Mouse (Mus musculus) limb, embryonic 11.5 days (tissue): ENCODE data around the gene Gm14401. TPM values are rescaled to one million over a fixed set of nuclear protein-coding genes. Genes with fewer than 3 reads are reported as not detected.
"Not testable (repeated sequence)": the region's sequence is repeated elsewhere in the genome, so short reads cannot be mapped to it uniquely, and the experiment has no call there.

ENCODE experiments used
- ATAC-seq: fragments of 200-750 bp; cut with Nextera tagmentation; 2 replicates; pipeline ENCODE4 v1.8.0; 2017; ENCODE audit warnings: low read depth; ENCODE audit not compliant: insufficient number of reproducible peaks, low FRiP score, low TSS enrichment
- DNase-seq: peaks from one replicate; pipeline ENCODE4 v3.0.0-alpha.2; 2015; ENCODE audit warnings: low spot score
- H3K27ac ChIP-seq: fragments of 300-500 bp; sonication (generic); replicated peaks from 2 replicates; pipeline ENCODE4 v1.5.1; 2014; ENCODE audit warnings: low read depth, mild to moderate bottlenecking, low read length
- H3K27me3 ChIP-seq: fragments of 300-500 bp; sonication (generic); 2 replicates; pipeline ENCODE4 v1.6.1; 2014; ENCODE audit warnings: mild to moderate bottlenecking, low read length, mixed read lengths; ENCODE audit not compliant: control insufficient read depth, insufficient read depth
- H3K36me3 ChIP-seq: fragments of 300-500 bp; sonication (generic); 2 replicates; pipeline ENCODE4 v1.6.1; 2014; ENCODE audit warnings: mild to moderate bottlenecking, low read length, moderate library complexity, mixed read lengths; ENCODE audit not compliant: control insufficient read depth, insufficient read depth
- H3K4me1 ChIP-seq: fragments of 300-500 bp; sonication (generic); 2 replicates; pipeline ENCODE4 v1.6.1; 2014; ENCODE audit warnings: low read length, mixed read lengths; ENCODE audit not compliant: control insufficient read depth, insufficient read depth
- H3K4me2 ChIP-seq: fragments of 300-500 bp; sonication (generic); 2 replicates; pipeline ENCODE4 v1.6.1; 2014; ENCODE audit warnings: low read depth, mild to moderate bottlenecking, moderate library complexity; ENCODE audit not compliant: severe bottlenecking
- H3K4me3 ChIP-seq: fragments of 300-500 bp; sonication (generic); 2 replicates; pipeline ENCODE4 v1.5.1; 2014; ENCODE audit warnings: low read depth, low read length
- H3K9ac ChIP-seq: fragments of 300-500 bp; sonication (generic); 2 replicates; pipeline ENCODE4 v1.6.1; 2014; ENCODE audit warnings: mild to moderate bottlenecking, low read length
- H3K9me3 ChIP-seq: fragments of 300-500 bp; sonication (generic); 2 replicates; pipeline ENCODE4 v1.6.1; 2016; ENCODE audit warnings: low read length; ENCODE audit not compliant: control insufficient read depth
- WGBS: fragments of 180-500 bp; shearing (Covaris S2); extraction: QIAGEN DNeasy Blood & Tissue Kit; methylation state at CpG from one replicate; pipeline ENCODE4 v1.1.7; 2014; 5-methylcytosine and 5-hydroxymethylcytosine counted together
- polyA plus RNA-seq: library from polyadenylated mRNA; unstranded; fragments of >200 nt; fragmentation: Nextera tagmentation; extraction: Ambion mirVana; gene quantifications from 2 replicates; pipeline ENCODE4 v1.2.1, GENCODE M21; 2014

Gene Gm14401
- polyA plus RNA-seq: not detected in 2 replicates

DNA sequence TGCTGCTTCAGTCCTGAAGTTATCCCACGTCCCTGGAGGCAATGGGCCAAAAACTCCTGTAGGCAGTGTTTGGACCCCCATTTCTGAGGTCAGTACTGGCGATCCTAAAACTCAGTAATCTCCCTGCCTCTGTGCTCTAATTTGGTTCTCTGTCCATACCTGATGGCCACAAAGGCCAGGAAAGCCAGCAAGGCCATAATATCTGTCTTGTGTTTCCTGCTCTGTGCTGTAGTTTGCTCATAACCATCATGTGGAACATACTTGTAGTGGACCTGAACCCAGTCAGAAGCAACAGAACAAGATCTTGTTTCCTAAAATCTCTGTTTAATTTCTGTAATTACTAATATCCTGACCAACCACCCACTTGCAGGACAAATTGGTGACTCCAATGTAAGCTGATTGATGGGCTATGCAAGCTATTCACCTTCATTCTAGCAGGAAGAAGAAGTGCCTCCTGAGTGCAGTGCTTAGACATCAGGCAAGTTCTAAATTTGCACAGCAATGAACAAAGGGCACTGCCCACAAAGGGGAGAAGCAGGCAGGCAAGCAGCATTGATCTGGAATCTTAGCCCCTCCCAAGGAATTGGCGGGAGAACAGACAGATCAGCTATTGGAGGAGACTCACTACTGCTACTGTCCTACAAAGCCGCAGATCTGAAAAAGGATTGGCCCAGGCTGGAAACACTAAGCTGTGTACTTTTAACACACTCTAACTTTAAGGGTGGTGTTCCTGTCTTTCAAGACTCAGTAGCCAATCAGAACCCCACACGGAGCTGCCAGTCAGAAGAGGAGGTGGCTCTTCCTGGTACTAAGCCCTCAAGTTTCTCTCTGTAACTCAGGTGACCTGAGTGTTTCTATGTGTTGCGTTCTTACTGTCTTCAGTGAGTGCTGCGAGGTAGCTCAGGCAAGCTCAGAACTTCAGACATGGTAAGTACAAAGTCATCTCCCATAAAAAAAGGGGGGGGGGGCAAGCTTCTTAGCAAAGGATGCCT is at the start of gene Gm14401:
Gene Gm14401 (plus strand): TSS at position 889 of the 992 bp plus-strand sequence.
- not testable (repeated sequence) for H3K9me3 ChIP-seq, H3K4me2 ChIP-seq, H3K9ac ChIP-seq, H3K4me1 ChIP-seq, H3K27me3 ChIP-seq, H3K27ac ChIP-seq, ATAC-seq, H3K4me3 ChIP-seq, DNase-seq, H3K36me3 ChIP-seq
- 70% methylated on average over 7 of the region's 7 CpGs for WGBS

DNA sequence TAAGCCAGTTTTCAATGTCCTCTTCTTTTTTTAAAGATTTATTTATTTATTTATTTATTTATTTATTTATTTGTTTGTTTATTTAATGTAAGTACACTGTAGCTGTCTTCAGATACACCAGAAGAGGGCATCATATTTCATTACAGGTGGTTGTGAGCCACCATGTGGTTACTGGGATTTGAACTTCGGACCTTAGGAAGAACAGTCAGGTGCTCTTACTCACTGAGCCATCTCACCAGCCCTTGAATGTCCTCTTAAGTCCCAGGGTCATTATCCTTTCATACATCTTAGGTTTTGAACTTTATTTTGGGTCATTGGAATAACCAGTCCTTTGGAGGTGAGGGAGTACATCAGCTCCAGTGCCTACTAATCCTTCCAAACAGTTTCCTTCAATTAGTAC is 1.3 kb upstream of the Gm14401 start:
- H3K4me1 ChIP-seq, H3K27me3 ChIP-seq, H3K9me3 ChIP-seq, H3K9ac ChIP-seq, DNase-seq, H3K4me2 ChIP-seq, H3K27ac ChIP-seq, H3K4me3 ChIP-seq, ATAC-seq, H3K36me3 ChIP-seq: not testable (repeated sequence)
- WGBS: 86% methylated on average over 1 of the region's 1 CpGs

DNA sequence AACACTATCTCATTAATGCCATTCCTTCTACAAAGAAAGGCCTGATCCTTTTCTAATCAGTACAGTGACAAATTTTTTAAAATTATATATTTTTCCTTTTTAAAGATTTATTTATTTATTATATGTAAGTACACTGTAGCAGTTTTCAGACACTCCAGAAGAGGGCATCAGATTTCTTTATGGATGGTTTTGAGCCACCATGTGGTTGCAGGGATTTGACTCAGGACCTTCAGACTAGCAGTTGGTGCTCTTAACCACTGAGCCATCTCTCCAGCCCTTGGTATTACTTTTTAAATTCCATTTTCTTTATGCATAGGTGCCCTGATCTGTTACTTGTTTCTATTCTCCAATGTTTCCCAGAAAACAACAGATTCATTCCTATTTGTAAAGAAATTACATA is 895 bp downstream of the Gm14401 start:
- not testable (repeated sequence) for H3K9ac ChIP-seq, ATAC-seq, H3K4me2 ChIP-seq, H3K27me3 ChIP-seq, DNase-seq, H3K4me1 ChIP-seq, H3K27ac ChIP-seq, H3K36me3 ChIP-seq, H3K4me3 ChIP-seq, H3K9me3 ChIP-seq

DNA sequence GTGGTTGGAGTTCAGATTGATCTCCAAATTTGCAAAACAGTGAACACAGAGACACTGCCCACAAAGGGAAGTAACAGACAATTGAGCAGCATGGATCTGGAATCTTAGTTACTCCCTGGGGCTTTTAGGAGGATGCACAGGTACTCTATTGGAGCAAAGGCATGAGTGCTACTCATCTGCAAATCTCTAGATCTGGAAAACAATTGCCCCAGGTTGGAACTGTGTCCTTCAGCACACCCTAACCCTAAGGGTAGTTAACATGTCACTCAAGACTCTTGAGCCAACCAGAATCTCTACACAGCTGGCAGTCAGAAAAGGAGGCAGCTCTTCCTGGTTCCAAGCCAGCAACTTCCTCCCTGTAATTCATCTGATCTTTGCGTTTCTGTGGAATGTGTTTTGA is 5.7 kb downstream of the Gm14401 start:
- ATAC-seq, H3K27me3 ChIP-seq, H3K9me3 ChIP-seq, H3K4me2 ChIP-seq, H3K4me3 ChIP-seq, H3K4me1 ChIP-seq, DNase-seq, H3K9ac ChIP-seq, H3K36me3 ChIP-seq, H3K27ac ChIP-seq: not testable (repeated sequence)
- 69% methylated on average over 1 of the region's 1 CpGs for WGBS

DNA sequence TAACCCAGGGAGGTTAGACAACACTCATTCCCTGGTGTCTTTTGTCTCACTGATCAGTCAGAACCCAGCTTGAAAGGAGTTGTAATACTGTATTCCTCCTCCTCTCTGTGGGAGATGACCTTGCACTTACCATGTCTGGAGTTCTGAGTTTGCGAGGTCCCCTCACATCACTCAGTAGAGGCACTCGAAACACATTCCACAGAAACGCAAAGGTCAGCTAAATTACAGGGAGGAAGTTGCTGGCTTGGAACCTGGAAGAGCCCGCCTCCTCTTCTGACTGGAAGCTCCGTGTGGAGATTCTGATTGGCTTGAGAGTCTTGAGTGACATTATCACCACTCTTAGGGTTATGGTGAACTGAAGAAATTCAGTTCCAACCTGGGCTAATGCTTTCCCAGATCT is 35.0 kb downstream of the Gm14401 start:
- not testable (repeated sequence) for DNase-seq, ATAC-seq
- WGBS: 79% methylated on average over 5 of the region's 5 CpGs

DNA sequence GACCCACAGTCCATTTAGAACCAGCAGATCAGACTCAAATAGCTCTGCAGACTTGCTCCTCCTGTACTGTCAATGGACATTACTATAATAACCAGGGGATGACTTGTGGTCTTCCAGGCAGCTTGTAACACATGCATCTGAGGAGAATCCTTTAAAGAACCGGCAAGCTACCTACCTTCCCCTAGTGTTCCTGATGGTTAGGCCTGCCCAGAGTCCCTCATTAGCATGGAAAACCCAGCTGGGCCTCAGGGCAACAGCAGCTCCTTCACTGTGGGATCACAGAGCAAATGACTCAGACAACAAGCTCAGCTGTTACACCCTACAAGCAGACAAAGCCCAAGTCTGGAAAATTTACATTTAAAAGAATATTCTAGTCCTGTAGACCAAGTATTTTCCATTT is 55.0 kb downstream of the Gm14401 start:
- not testable (repeated sequence) for H3K27ac ChIP-seq, H3K9me3 ChIP-seq, H3K4me2 ChIP-seq, H3K4me3 ChIP-seq, H3K36me3 ChIP-seq, H3K27me3 ChIP-seq, H3K9ac ChIP-seq, DNase-seq, ATAC-seq, H3K4me1 ChIP-seq
- WGBS: 52% methylated on average over 1 of the region's 1 CpGs

More for the DNA sequence above, 35.0 kb downstream of the Gm14401 start:
- not testable (repeated sequence) for H3K4me2 ChIP-seq, H3K36me3 ChIP-seq, H3K9ac ChIP-seq, H3K27me3 ChIP-seq, H3K4me3 ChIP-seq, H3K27ac ChIP-seq, H3K4me1 ChIP-seq, H3K9me3 ChIP-seq

Other genes starting within 250 kb of the Gm14401 start
- not detected in 2 replicates for gene Gm14408, start 243.2 kb upstream of the Gm14401 start, polyA plus RNA-seq
- gene Gm14296, start 146.5 kb upstream of the Gm14401 start, polyA plus RNA-seq: 11.8 and 12.4 TPM in 2 replicates
- 7.8 and 8.6 TPM in 2 replicates for gene Gm14419, start 73.4 kb upstream of the Gm14401 start, polyA plus RNA-seq
- gene Gm14410, start 132.1 kb downstream of the Gm14401 start, polyA plus RNA-seq: 24.7 and 25.3 TPM in 2 replicates
- not detected in 2 replicates for gene Gm14409, start 192.7 kb downstream of the Gm14401 start, polyA plus RNA-seq
- 0.43 and 0.51 TPM in 2 replicates for gene Gm14412, start 250.0 kb downstream of the Gm14401 start, polyA plus RNA-seq